Mouse (Mus musculus): ENCODE results near the gene Txlna. TPM values are rescaled to one million over a fixed set of nuclear protein-coding genes. Genes with fewer than 3 reads are reported as not detected.
A peak's percentile ranks its signal among the peaks of the same experiment; 100 is the strongest.

The Txlna gene
- polyA plus RNA-seq, 1 experiment: 22.7 TPM

DNA sequence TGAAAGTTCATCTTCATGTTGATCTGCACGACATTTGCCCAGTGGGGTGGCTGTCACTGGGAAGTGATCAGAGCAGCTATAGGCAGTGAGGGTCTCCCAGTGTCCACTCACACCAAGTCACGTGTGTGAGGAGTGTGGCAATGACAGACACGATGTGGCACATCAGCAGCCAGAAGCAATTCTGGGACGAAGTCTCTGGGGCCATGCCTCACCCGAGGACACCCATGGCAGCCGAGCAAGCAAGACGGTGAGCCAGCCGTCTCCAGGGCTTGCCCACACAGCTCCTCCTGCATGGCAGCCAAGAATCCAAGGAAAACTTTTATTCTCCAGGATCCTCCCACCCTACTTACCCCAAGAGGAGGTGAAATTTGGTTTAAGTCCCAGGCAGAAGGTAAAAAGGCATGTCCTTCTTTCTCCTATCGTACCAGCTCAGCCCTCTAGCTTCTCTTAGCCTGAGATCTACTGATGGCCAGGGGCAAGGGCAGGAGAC is 25.0 kb downstream of the Txlna start:
- no peaks in the 10 kb centered on the region for H3K27me3 ChIP-seq (replicated peaks; ENCODE audit: control insufficient read depth, insufficient read depth, low read length)
- H3K27ac ChIP-seq (ENCODE audit: insufficient read depth, low read depth, low read length): no peak overlapping the region
- TF ChIP-seq POLR2A (IDR thresholded peaks at IDR 0.05; ENCODE audit: low read depth, low read length) (no peak), CTCF (conservative IDR thresholded peaks at IDR 0.05; ENCODE audit: insufficient read depth, insufficient read length, low read depth, low read length) (no peak)
- H3K36me3 ChIP-seq (ENCODE audit: control insufficient read depth, insufficient read depth, low read length): no peaks in the 10 kb centered on the region
- WGBS: 91% methylated on average over 9 of the region's 9 CpGs
- peaks cover 8% of the 10 kb centered on the region; the same call in 1 of the 2 replicates for H3K4me1 ChIP-seq (ENCODE audit: control insufficient read depth, insufficient read depth, low read length)
- H3K4me3 ChIP-seq (ENCODE audit: insufficient read depth, low read depth, low read length): no peak overlapping the region
- no peak for DNase-seq

DNA sequence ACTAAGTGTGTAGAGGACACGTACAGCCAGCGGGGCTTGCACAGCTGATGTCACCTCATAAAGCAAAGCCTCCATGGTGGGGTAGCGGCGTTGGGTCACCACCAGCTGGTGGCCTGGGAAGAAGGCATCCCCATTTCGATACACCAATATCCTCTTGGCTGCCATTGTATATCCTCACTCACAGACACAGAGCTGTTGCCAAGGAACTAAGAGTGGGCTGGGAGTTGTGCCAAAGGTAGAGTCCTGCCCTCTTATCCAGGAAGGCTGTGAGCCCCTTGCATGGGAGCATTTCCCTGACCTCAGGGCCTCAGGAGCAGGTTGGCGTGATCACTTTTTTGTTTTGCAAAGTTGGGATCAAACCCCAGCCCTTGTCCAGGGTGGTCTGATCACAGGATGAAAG is 26.8 kb downstream of the Txlna start, which contains the start of gene Dcdc2b:
Dcdc2b (minus strand) TSS at position 165 of the 400 bp plus-strand sequence.
- WGBS: 82% methylated on average over 6 of the region's 6 CpGs
- H3K27me3 ChIP-seq (replicated peaks; ENCODE audit: control insufficient read depth, insufficient read depth, low read length): no peaks in the 10 kb centered on the region
- H3K4me3 ChIP-seq (ENCODE audit: insufficient read depth, low read depth, low read length): no peak within 1 kb of the TSS
- H3K36me3 ChIP-seq (ENCODE audit: control insufficient read depth, insufficient read depth, low read length): no peaks in the 10 kb centered on the region
- H3K4me1 ChIP-seq (ENCODE audit: control insufficient read depth, insufficient read depth, low read length): 0 out of 2 replicates have a peak, but pooled peaks cover 5% of the 10 kb centered on the region
- TF ChIP-seq CTCF (conservative IDR thresholded peaks at IDR 0.05; ENCODE audit: insufficient read depth, insufficient read length, low read depth, low read length) (no peak), POLR2A (IDR thresholded peaks at IDR 0.05; ENCODE audit: low read depth, low read length) (no peak)
- no peak within 1 kb of the TSS for H3K27ac ChIP-seq (ENCODE audit: insufficient read depth, low read depth, low read length)
- DNase-seq: no peak

DNA sequence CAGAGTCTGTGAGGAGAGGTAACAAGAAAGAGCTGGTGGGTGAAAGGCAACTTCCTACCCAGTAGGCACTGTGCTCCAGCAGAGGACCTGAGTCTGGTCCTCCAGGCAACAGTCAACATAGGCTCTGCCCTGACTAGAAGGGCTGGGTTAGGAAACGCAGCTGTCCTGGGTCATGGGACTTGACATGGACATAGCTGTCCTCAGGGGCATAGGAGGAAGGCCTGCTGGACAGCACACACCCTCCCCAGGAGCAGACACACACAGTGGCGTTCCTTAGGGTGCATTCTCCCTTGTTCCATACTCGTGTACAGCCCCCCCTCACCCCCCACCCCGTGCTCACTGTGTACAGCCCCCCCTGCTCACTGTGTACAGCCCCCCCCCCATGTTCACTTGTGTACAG is 30.4 kb downstream of the Txlna start:
- H3K27ac ChIP-seq (ENCODE audit: insufficient read depth, low read depth, low read length): no peak overlapping the region
- DNase-seq: no peak
- WGBS: 63% methylated on average over 4 of the region's 4 CpGs

DNA sequence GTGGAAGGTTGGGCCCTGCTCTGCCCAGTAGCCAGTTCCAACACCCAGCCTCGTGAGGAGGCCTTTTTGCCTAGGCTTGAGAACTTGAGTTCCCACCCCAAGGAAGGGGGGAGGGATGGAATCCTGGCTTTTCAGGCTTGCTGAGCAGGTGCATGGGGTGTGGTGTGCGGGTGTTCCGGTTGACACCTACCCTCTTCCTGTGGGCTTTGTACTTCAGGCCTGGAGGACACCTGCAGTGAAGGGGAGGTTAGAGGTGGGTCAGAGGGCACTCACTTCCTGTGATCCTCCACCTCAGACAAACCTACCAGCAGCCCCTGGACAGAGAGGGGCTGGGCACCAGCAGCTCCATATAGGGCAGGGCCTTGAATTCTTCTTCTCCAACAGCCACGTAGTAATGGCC is 30.8 kb downstream of the Txlna start:
- no peaks in the 10 kb centered on the region for H3K27me3 ChIP-seq (replicated peaks; ENCODE audit: control insufficient read depth, insufficient read depth, low read length)
- H3K36me3 ChIP-seq (ENCODE audit: control insufficient read depth, insufficient read depth, low read length): no peaks in the 10 kb centered on the region
- H3K4me3 ChIP-seq (ENCODE audit: insufficient read depth, low read depth, low read length): no peak overlapping the region
- TF ChIP-seq CTCF (conservative IDR thresholded peaks at IDR 0.05; ENCODE audit: insufficient read depth, insufficient read length, low read depth, low read length) (no peak), POLR2A (IDR thresholded peaks at IDR 0.05; ENCODE audit: low read depth, low read length) (no peak)
- H3K27ac ChIP-seq (ENCODE audit: insufficient read depth, low read depth, low read length): no peak overlapping the region
- DNase-seq: no peak
- 61% methylated on average over 4 of the region's 4 CpGs for WGBS
- no peaks in the 10 kb centered on the region for H3K4me1 ChIP-seq (ENCODE audit: control insufficient read depth, insufficient read depth, low read length)

More for the DNA sequence above, 30.4 kb downstream of the Txlna start:
- no peaks in the 10 kb centered on the region for H3K36me3 ChIP-seq (ENCODE audit: control insufficient read depth, insufficient read depth, low read length)
- H3K27me3 ChIP-seq (replicated peaks; ENCODE audit: control insufficient read depth, insufficient read depth, low read length): no peaks in the 10 kb centered on the region
- H3K4me1 ChIP-seq (ENCODE audit: control insufficient read depth, insufficient read depth, low read length): no peaks in the 10 kb centered on the region
- no peak overlapping the region for H3K4me3 ChIP-seq (ENCODE audit: insufficient read depth, low read depth, low read length)
- TF ChIP-seq POLR2A (IDR thresholded peaks at IDR 0.05; ENCODE audit: low read depth, low read length) (no peak), CTCF (conservative IDR thresholded peaks at IDR 0.05; ENCODE audit: insufficient read depth, insufficient read length, low read depth, low read length) (no peak)

DNA sequence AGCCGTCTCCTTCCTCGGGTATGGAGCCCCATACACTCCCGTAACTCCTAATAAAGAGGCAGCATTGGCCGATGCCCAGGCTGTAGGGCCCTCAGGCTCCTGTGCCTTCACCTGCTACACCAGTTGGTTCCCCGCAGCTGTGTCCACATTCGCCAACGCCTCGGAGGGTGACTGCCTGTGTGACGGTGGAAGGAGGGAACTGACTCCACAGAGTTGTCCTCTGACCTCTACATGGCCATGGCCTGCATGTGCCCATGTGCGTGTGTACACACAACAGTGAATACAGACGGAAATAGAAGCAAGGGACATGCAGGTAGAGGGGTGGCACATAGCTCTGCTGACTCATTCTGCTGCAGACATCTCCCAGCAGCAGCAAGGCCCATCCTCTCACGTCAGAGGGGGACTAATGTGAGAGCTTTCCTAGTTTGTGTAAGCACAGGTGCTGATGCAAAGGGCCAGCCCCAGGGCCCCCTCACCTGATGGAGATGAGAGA is 31.7 kb downstream of the Txlna start:
- 77% methylated on average over 12 of the region's 12 CpGs for WGBS
- DNase-seq: no peak
- no peak overlapping the region for H3K4me3 ChIP-seq (ENCODE audit: insufficient read depth, low read depth, low read length)
- TF ChIP-seq POLR2A (IDR thresholded peaks at IDR 0.05; ENCODE audit: low read depth, low read length) (no peak), CTCF (conservative IDR thresholded peaks at IDR 0.05; ENCODE audit: insufficient read depth, insufficient read length, low read depth, low read length) (no peak)
- H3K27me3 ChIP-seq (replicated peaks; ENCODE audit: control insufficient read depth, insufficient read depth, low read length): no peaks in the 10 kb centered on the region
- H3K27ac ChIP-seq (ENCODE audit: insufficient read depth, low read depth, low read length): no peak overlapping the region
- H3K4me1 ChIP-seq (ENCODE audit: control insufficient read depth, insufficient read depth, low read length): no peaks in the 10 kb centered on the region
- H3K36me3 ChIP-seq (ENCODE audit: control insufficient read depth, insufficient read depth, low read length): no peaks in the 10 kb centered on the region

DNA sequence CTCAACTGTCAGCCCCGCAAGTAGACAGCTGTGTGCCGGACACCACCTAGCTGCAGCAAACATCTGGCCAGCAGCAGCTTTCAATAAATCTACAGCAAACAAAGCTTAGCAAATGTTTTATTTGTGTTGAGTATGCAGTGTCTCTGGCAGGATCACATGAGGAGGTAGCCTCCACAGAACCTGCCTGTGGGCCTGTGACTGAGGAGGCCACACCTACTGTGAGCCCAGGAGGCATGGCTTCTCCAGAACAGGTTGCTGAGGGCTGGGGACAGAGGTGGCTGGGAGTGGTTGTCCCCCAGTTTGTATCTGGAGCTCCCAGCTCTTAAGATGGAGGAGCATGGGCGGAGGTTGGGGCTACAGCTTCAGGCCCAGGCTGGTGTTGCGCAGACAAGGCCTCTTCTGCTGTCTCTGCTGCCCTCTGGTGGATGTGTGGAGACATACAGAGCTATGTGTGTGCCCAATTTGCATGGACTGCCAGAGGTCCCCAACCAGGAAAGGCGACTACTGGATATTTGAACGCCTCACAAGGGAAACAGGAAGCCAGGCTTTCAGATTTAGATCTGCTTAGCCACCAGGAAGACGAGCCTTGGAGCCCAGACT is 32.3 kb downstream of the Txlna start:
- Histone ChIP-seq H3K36me3 (ENCODE audit: control insufficient read depth, insufficient read depth, low read length) (no peaks in the 10 kb centered on the region), H3K27ac (ENCODE audit: insufficient read depth, low read depth, low read length) (no peak overlapping the region), H3K27me3 (replicated peaks; ENCODE audit: control insufficient read depth, insufficient read depth, low read length) (no peaks in the 10 kb centered on the region), H3K4me1 (ENCODE audit: control insufficient read depth, insufficient read depth, low read length) (no peaks in the 10 kb centered on the region), H3K4me3 (ENCODE audit: insufficient read depth, low read depth, low read length) (no peak overlapping the region)
- peak; percentile 86 for DNase-seq
- peak; percentile 97 for TF ChIP-seq CTCF (conservative IDR thresholded peaks at IDR 0.05; ENCODE audit: insufficient read depth, insufficient read length, low read depth, low read length)
- TF ChIP-seq POLR2A (IDR thresholded peaks at IDR 0.05; ENCODE audit: low read depth, low read length): no peak
- WGBS: 29% methylated on average over 7 of the region's 7 CpGs
